Mouse (Mus musculus): ENCODE results near the gene Ebf1. TPM values are rescaled to one million over a fixed set of nuclear protein-coding genes. Genes with fewer than 3 reads are reported as not detected.

Gene Ebf1
- total and polyA plus RNA-seq, 3 experiments = 0.04 TPM; not detected in 2

GRCm38 (mm10) chr11:44633001-44633693 lies 16.0 kb downstream of the Ebf1 start:
- Histone ChIP-seq H3K9me3 (replicated peaks; ENCODE audit: insufficient read depth, low read length) (no peaks in the 10 kb centered on the region), H3K4me3 (ENCODE audit: control insufficient read depth in 1 of 2, insufficient read depth in 1 of 2, low read depth in 2 of 2, low read length in 2 of 2) (no peak overlapping the region), H3K27ac (ENCODE audit: control insufficient read depth, low read depth, low read length) (no peak overlapping the region), H3K36me3 (ENCODE audit: control insufficient read depth in 1 of 2, insufficient read depth in 2 of 2, low read length in 2 of 2) (no peaks in the 10 kb centered on the region), H3K27me3 (ENCODE audit: control insufficient read depth in 1 of 2, insufficient read depth in 2 of 2, low read length in 2 of 2) (no peaks in the 10 kb centered on the region; a peak in 2 of 4 replicates), H3K79me2 (ENCODE audit: control insufficient read depth, insufficient read depth, low read length, poor library complexity) (no peaks in the 10 kb centered on the region), H3K4me1 (ENCODE audit: control insufficient read depth in 1 of 2, insufficient read depth in 2 of 2, low read length in 2 of 2) (no peaks in the 10 kb centered on the region), H3K9ac (ENCODE audit: control insufficient read depth, low read depth, low read length, poor library complexity, severe bottlenecking) (no peak overlapping the region)
- DNase-seq (ENCODE audit: low read depth, low spot score) = no peak
- no peak for TF ChIP-seq MAX (IDR thresholded peaks at IDR 0.05; ENCODE audit: low read length)
- no peak for TF ChIP-seq CHD2 (IDR thresholded peaks at IDR 0.05; ENCODE audit: low read length)
- TF ChIP-seq ZMIZ1 (IDR thresholded peaks at IDR 0.05; ENCODE audit: low read depth, low read length) = no peak
- no peak for TF ChIP-seq ZNF384 (IDR thresholded peaks at IDR 0.05; ENCODE audit: low read depth, low read length)
- TF ChIP-seq SMC3 (IDR thresholded peaks at IDR 0.05; ENCODE audit: low read depth, low read length) = no peak
- TF ChIP-seq MXI1 (IDR thresholded peaks at IDR 0.05; ENCODE audit: low read depth, low read length) = no peak
- TF ChIP-seq USF1 (IDR thresholded peaks at IDR 0.05; ENCODE audit: low read depth, low read length) = no peak
- no peak for TF ChIP-seq MAFK (IDR thresholded peaks at IDR 0.05; ENCODE audit: borderline replicate concordance, low read depth, low read length)
- TF ChIP-seq GABPA (IDR thresholded peaks at IDR 0.05; ENCODE audit: low read depth, low read length) = no peak
- no peak for TF ChIP-seq KAT2A (conservative IDR thresholded peaks at IDR 0.05; ENCODE audit: low read depth, low read length)
- no peak for TF ChIP-seq CHD1 (IDR thresholded peaks at IDR 0.05; ENCODE audit: low read depth, low read length)
- no peak for TF ChIP-seq USF2 (IDR thresholded peaks at IDR 0.05; ENCODE audit: borderline replicate concordance in 1 of 2, insufficient read depth in 1 of 2, low read depth in 1 of 2, low read length in 2 of 2)
- TF ChIP-seq POLR2AphosphoS2 (IDR thresholded peaks at IDR 0.05; ENCODE audit: low read length) = no peak
- no peak for TF ChIP-seq CTCF (IDR thresholded peaks at IDR 0.05 in 2 of 3, conservative IDR thresholded peaks at IDR 0.05 in 1 of 3; ENCODE audit: control insufficient read depth in 1 of 3, insufficient read depth in 1 of 3, low read depth in 2 of 3, low read length in 3 of 3, poor library complexity in 1 of 3, severe bottlenecking in 1 of 3)
- TF ChIP-seq JUND (IDR thresholded peaks at IDR 0.05; ENCODE audit: low read depth, low read length) = no peak
- no peak for TF ChIP-seq UBTF (IDR thresholded peaks at IDR 0.05; ENCODE audit: borderline replicate concordance, insufficient read depth, low read depth, low read length)

DNA sequence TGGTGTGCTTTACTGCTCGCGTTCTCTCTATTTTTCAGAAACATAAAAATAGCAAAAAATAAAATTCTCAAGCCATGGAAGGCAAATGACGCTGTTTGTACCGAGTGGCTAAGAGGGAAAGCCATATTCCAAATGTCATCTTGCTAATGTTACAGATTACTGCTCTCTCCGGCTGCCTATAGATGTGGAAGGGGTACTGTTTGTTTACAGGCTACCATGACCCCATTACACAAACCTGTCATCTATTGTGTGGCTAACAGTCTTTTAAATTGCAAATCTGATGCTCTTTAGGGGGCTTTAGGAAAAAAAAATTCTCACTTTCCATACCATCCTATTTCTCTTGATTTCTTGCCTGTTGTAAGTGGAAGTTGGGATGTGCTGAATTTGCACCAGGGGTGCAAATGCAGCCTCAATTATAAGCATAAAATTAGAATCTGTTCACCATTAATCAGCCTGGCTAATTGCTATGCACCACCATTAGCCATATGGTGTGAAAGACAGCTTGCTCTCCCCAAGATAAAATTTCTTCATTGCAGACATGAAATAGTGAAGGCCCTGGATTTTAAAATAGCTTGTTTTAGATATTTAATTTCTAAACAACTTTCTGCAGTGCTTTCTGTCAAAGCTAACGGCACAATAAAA lies 17.6 kb downstream of the Ebf1 start:
- no peaks in the 10 kb centered on the region for H3K36me3 ChIP-seq (ENCODE audit: control insufficient read depth in 1 of 2, insufficient read depth in 2 of 2, low read length in 2 of 2)
- H3K79me2 ChIP-seq (ENCODE audit: control insufficient read depth, insufficient read depth, low read length, poor library complexity) = no peaks in the 10 kb centered on the region
- H3K9ac ChIP-seq (ENCODE audit: control insufficient read depth, low read depth, low read length, poor library complexity, severe bottlenecking) = no peak overlapping the region
- no peak for DNase-seq (ENCODE audit: low read depth, low spot score)
- no peaks in the 10 kb centered on the region for H3K4me1 ChIP-seq (ENCODE audit: control insufficient read depth in 1 of 2, insufficient read depth in 2 of 2, low read length in 2 of 2)
- H3K4me3 ChIP-seq (ENCODE audit: control insufficient read depth in 1 of 2, insufficient read depth in 1 of 2, low read depth in 2 of 2, low read length in 2 of 2) = no peak overlapping the region
- no peaks in the 10 kb centered on the region; a peak in 1 of 4 replicates for H3K27me3 ChIP-seq (ENCODE audit: control insufficient read depth in 1 of 2, insufficient read depth in 2 of 2, low read length in 2 of 2)
- H3K9me3 ChIP-seq (replicated peaks; ENCODE audit: insufficient read depth, low read length) = no peaks in the 10 kb centered on the region
- no peak overlapping the region for H3K27ac ChIP-seq (ENCODE audit: control insufficient read depth, low read depth, low read length)
- no peak for TF ChIP-seq ZC3H11A (IDR thresholded peaks at IDR 0.05; ENCODE audit: low read depth, low read length)
- no peak for TF ChIP-seq CHD2 (IDR thresholded peaks at IDR 0.05; ENCODE audit: low read length)
- no peak for TF ChIP-seq RCOR1 (IDR thresholded peaks at IDR 0.05; ENCODE audit: low read depth, low read length)
- TF ChIP-seq MAZ (IDR thresholded peaks at IDR 0.05; ENCODE audit: low read depth, low read length) = no peak
- TF ChIP-seq SMC3 (IDR thresholded peaks at IDR 0.05; ENCODE audit: low read depth, low read length) = no peak
- no peak for TF ChIP-seq GATA1 (IDR thresholded peaks at IDR 0.05; ENCODE audit: low read depth, low read length)

All from MEL (cell line).